In the genomic region with DNA sequence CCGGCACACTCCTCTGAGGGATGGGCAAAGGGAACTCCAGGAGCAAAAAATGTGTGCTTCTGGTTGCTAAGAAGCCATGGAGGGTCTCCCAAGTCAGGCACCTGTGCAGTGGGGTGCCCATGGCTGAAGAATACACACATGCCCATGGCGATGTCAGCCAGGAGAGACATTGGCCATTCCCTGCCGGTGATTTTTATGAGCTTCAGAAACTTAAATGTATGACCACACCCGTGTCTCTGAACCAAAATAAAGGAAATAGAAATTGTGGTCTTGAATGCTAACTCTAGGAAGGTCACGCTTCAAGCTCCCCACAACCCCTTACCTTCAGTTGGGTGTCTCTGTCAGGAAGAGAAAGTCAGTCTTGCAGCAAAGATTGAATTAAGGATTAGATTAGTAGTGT, we compare ENCODE assay signal across 32 mouse cellular contexts. TPM values are rescaled to one million over a fixed set of nuclear protein-coding genes. Genes with fewer than 3 reads are reported as not detected.
"Had no signal": no experiment of that assay in that cellular context is flagged by ENCODE, and none has a peak within 500 bp of the region (broad histone marks: within the 10 kb centered on the region; RNA-seq: fewer than 3 reads in every experiment).

No protein-coding gene starts in this region.

- H3K9ac ChIP-seq: limb, embryonic 12.5 days; limb, embryonic 13.5 days; limb, embryonic 15.5 days; liver, embryonic 12.5 days; liver, embryonic 13.5 days; liver, embryonic 14.5 days; liver, embryonic 15.5 days; liver, postnatal 0 days; lung, embryonic 14.5 days; lung, embryonic 15.5 days; midbrain, embryonic 12.5 days; midbrain, embryonic 13.5 days; midbrain, embryonic 15.5 days; neural tube, embryonic 12.5 days had no signal

- ATAC-seq: liver, embryonic 12.5 days; liver, postnatal 0 days; lung, postnatal 0 days; midbrain, embryonic 13.5 days; midbrain, embryonic 15.5 days; midbrain, embryonic 16.5 days had no signal

- DNase-seq: left cerebral cortex, postnatal 4 days; liver; liver, embryonic 13.5 days; liver, postnatal 0 days; lung, adult 18-20 months; lung, adult 2 months; lung, embryonic 14.5 days; lung, postnatal 10 days; lung, postnatal 14 days; lung, postnatal 36 days; lung, postnatal 4 days; midbrain, embryonic 14.5 days had no signal

- H3K9me3 ChIP-seq: limb, embryonic 10.5 days; limb, embryonic 12.5 days; limb, embryonic 13.5 days; limb, embryonic 15.5 days; liver, embryonic 12.5 days; liver, embryonic 13.5 days; liver, embryonic 15.5 days; lung, embryonic 15.5 days; midbrain, embryonic 12.5 days; midbrain, embryonic 13.5 days; midbrain, embryonic 15.5 days; neural tube, embryonic 12.5 days had no signal

- H3K36me3 ChIP-seq: limb, embryonic 10.5 days; limb, embryonic 12.5 days; limb, embryonic 13.5 days; limb, embryonic 15.5 days; liver, embryonic 12.5 days; liver, embryonic 13.5 days; liver, embryonic 15.5 days; lung, embryonic 15.5 days; midbrain, embryonic 12.5 days; midbrain, embryonic 13.5 days; midbrain, embryonic 15.5 days; neural tube, embryonic 12.5 days had no signal

- H3K27me3 ChIP-seq: limb, embryonic 12.5 days; limb, embryonic 13.5 days; limb, embryonic 15.5 days; liver, embryonic 12.5 days; liver, embryonic 13.5 days; liver, embryonic 15.5 days; lung, embryonic 15.5 days; megakaryocyte, embryonic 14.5 days; midbrain, embryonic 12.5 days; midbrain, embryonic 13.5 days; midbrain, embryonic 15.5 days; neural tube, embryonic 12.5 days had no signal

- H3K4me1 ChIP-seq: limb, embryonic 10.5 days; limb, embryonic 15.5 days; liver, embryonic 12.5 days; liver, embryonic 13.5 days; liver, embryonic 15.5 days; lung, embryonic 15.5 days; megakaryocyte, embryonic 14.5 days; midbrain, embryonic 12.5 days; midbrain, embryonic 13.5 days; midbrain, embryonic 15.5 days; neural tube, embryonic 12.5 days had no signal

- H3K4me3 ChIP-seq: left cerebral cortex, adult 2 months; limb, embryonic 10.5 days; limb, embryonic 12.5 days; limb, embryonic 13.5 days; limb, embryonic 15.5 days; liver, embryonic 12.5 days; liver, embryonic 13.5 days; liver, embryonic 15.5 days; lung, embryonic 15.5 days; megakaryocyte, embryonic 14.5 days; midbrain, embryonic 12.5 days; midbrain, embryonic 13.5 days; midbrain, embryonic 15.5 days; myocyte; neural tube, embryonic 12.5 days had no signal

- H3K4me2 ChIP-seq: limb, embryonic 12.5 days; limb, embryonic 13.5 days; limb, embryonic 15.5 days; liver, embryonic 11.5 days; liver, embryonic 12.5 days; liver, embryonic 13.5 days; liver, embryonic 15.5 days; lung, embryonic 14.5 days; lung, embryonic 15.5 days; midbrain, embryonic 12.5 days; midbrain, embryonic 13.5 days; midbrain, embryonic 15.5 days; neural tube, embryonic 12.5 days had no signal

- H3K27ac ChIP-seq: left cerebral cortex, adult 2 months; limb, embryonic 10.5 days; limb, embryonic 12.5 days; limb, embryonic 13.5 days; limb, embryonic 15.5 days; liver, embryonic 12.5 days; liver, embryonic 13.5 days; liver, embryonic 14.5 days; liver, embryonic 15.5 days; lung, embryonic 15.5 days; macrophage; midbrain, embryonic 12.5 days; midbrain, embryonic 13.5 days; midbrain, embryonic 15.5 days; neural tube, embryonic 12.5 days had no signal

RNA-seq across cellular contexts. Expression of gene Map1b, which starts 56.0 kb away (rescaled TPM):
- total RNA-seq: megakaryocyte-erythroid progenitor cell, adult 5-6 weeks had no signal
